Mouse (Mus musculus) lung, adult 2 months (tissue): Measurements from ENCODE around the gene Ptpn13.

ENCODE experiments used
- CTCF ChIP-seq: fragments of 200-500 bp; IDR thresholded peaks from 2 replicates; pipeline ENCODE4 v1.5.1; 2011; ENCODE audit warnings: mild to moderate bottlenecking, low read length, control low read depth; ENCODE audit not compliant: insufficient read depth
- POLR2A ChIP-seq: fragments of 200-500 bp; IDR thresholded peaks from 2 replicates; pipeline ENCODE4 v1.6.1; 2011; ENCODE audit warnings: low read depth, mild to moderate bottlenecking, control low read depth, low read length, borderline replicate concordance; ENCODE audit errors: extremely low read depth

- TF ChIP-seq CTCF (no peak), POLR2A (no peak)
Measured at GRCm38 (mm10) chr5:103490964-103491363, 66.0 kb downstream of the Ptpn13 start.
